Mouse (Mus musculus): Measurements from ENCODE around the gene 1700020D05Rik.

DNA sequence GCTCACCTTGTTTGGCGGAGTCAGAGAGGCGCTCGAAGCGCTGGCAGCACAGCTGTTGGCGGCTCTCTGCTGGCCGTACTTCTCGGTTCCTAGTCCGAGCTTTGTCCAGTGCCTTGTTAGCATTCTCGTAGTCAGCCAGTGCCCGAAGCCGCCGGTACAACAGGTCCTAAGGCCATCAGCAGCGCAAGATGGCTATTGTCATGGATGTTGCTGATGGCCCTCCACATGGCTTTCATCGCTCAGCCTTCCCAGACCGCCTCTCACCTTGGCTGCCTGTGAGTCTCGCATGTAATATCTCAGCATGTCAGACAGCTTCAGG, 7.6 kb downstream of the 1700020D05Rik start:
- no peak for TF ChIP-seq CTCF (IDR thresholded peaks at IDR 0.05; ENCODE audit: extremely low read depth, insufficient read depth, insufficient read length, insufficient replicate concordance)
- TF ChIP-seq POLR2A (IDR thresholded peaks at IDR 0.05; ENCODE audit: low read depth, low read length): no peak

Measured in spleen, adult 2 months (tissue).